8 mouse cellular contexts compared by ENCODE assay signal in the genomic region with DNA sequence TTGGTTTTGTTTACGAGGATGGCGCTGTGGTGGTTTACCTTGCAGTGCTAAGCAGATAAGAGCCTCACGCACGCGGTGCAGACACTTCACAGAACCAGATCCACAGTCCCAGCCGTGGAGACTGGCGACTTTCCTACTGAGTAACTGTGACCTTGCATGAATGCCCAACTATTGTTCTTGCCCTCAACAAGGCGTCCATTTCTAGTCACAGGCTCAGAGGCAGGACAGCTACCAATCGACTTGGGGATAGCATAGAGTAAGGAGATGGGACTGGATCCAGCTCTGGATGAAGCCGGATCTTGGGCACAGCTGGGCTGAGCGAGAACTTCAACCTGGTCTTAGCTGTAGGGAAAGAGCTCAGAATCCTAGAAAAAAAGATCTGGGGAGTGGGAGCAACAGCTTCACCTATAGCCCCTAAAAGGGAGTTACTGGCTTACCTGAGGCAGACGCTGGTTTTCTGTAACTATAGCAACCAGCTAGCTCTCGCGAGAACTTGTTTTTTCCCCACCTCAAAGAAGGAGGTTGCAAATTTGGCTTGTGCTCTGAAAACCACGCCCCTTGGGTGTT. TPM values are rescaled to one million over a fixed set of nuclear protein-coding genes. Genes with fewer than 3 reads are reported as not detected.
DNase-seq lines count a peak whose midpoint lies in the region; ATAC-seq and TF ChIP-seq lines count a peak whose summit lies in the region.

A gene (minus strand): TSS at position 462 of the 567 bp plus-strand sequence.

- H3K4me2 ChIP-seq in embryonic facial prominence, embryonic 14.5 days (ENCODE audit: low read depth, low read length), result peak within 1 kb of the TSS; percentile 71
- H3K4me2 ChIP-seq in heart, embryonic 12.5 days, result peak within 1 kb of the TSS; percentile 81
- peak within 1 kb of the TSS; percentile 79 for H3K4me2 ChIP-seq in kidney, embryonic 16.5 days (replicated peaks; ENCODE audit: low read depth, low read length)
- peak within 1 kb of the TSS; percentile 91 for H3K4me2 ChIP-seq in liver, embryonic 12.5 days
- peak within 1 kb of the TSS; percentile 65 for H3K4me2 ChIP-seq in stomach, postnatal 0 days (replicated peaks; ENCODE audit: low read depth)

- H3K27ac ChIP-seq in embryonic facial prominence, embryonic 14.5 days (replicated peaks; ENCODE audit: low read depth, low read length), result peak within 1 kb of the TSS; percentile 11; the same call in 1 of the 2 replicates
- H3K27ac ChIP-seq in heart, embryonic 12.5 days (ENCODE audit: poor library complexity, severe bottlenecking), result no peak within 1 kb of the TSS
- no peak within 1 kb of the TSS for H3K27ac ChIP-seq in kidney, embryonic 16.5 days (ENCODE audit: low read length)
- peak within 1 kb of the TSS; percentile 53; the same call in 1 of the 2 replicates for H3K27ac ChIP-seq in liver, embryonic 12.5 days
- H3K27ac ChIP-seq in stomach, postnatal 0 days (replicated peaks), result no peak within 1 kb of the TSS

- 2% methylated on average over 15 of the region's 15 CpGs for WGBS in embryonic facial prominence, embryonic 14.5 days
- 3% methylated on average over 15 of the region's 15 CpGs for WGBS in heart, embryonic 12.5 days
- WGBS in kidney, embryonic 16.5 days, result 1% methylated on average over 15 of the region's 15 CpGs
- 5% methylated on average over 15 of the region's 15 CpGs for WGBS in liver, embryonic 12.5 days (ENCODE audit: insufficient replicate concordance)
- WGBS in stomach, postnatal 0 days, result 2% methylated on average over 15 of the region's 15 CpGs

- H3K27me3 ChIP-seq in embryonic facial prominence, embryonic 14.5 days (replicated peaks; ENCODE audit: control insufficient read depth, insufficient read depth, low read length), result no peaks in the 10 kb centered on the region
- no peaks in the 10 kb centered on the region for H3K27me3 ChIP-seq in heart, embryonic 12.5 days (replicated peaks)
- H3K27me3 ChIP-seq in kidney, embryonic 16.5 days (ENCODE audit: insufficient read depth, low read length), result no peaks in the 10 kb centered on the region
- H3K27me3 ChIP-seq in liver, embryonic 12.5 days (replicated peaks), result 0 out of 2 replicates have a peak, but pooled peaks cover 3% of the 10 kb centered on the region
- no peaks in the 10 kb centered on the region for H3K27me3 ChIP-seq in stomach, postnatal 0 days (ENCODE audit: control insufficient read depth, insufficient read depth, low read length)

- no peaks in the 10 kb centered on the region for H3K9me3 ChIP-seq in embryonic facial prominence, embryonic 14.5 days (ENCODE audit: control insufficient read depth, low read length)
- no peaks in the 10 kb centered on the region for H3K9me3 ChIP-seq in heart, embryonic 12.5 days (replicated peaks)
- no peaks in the 10 kb centered on the region for H3K9me3 ChIP-seq in kidney, embryonic 16.5 days (ENCODE audit: low read length)
- H3K9me3 ChIP-seq in liver, embryonic 12.5 days (replicated peaks), result no peaks in the 10 kb centered on the region
- no peaks in the 10 kb centered on the region for H3K9me3 ChIP-seq in stomach, postnatal 0 days (ENCODE audit: control insufficient read depth, low read length)

- peak; percentile 81 for ATAC-seq in embryonic facial prominence, embryonic 14.5 days (ENCODE audit: low read depth)
- peak; percentile 87 for ATAC-seq in heart, embryonic 12.5 days (ENCODE audit: insufficient number of reproducible peaks, low FRiP score)
- ATAC-seq in kidney, embryonic 16.5 days (ENCODE audit: low FRiP score, low TSS enrichment), result peak; percentile 85
- ATAC-seq in liver, embryonic 12.5 days, result peak; percentile 79
- ATAC-seq in stomach, postnatal 0 days (ENCODE audit: low FRiP score, low TSS enrichment), result peak; percentile 53

- H3K9ac ChIP-seq in embryonic facial prominence, embryonic 14.5 days (ENCODE audit: low read depth, low read length), result peak within 1 kb of the TSS; percentile 53
- H3K9ac ChIP-seq in heart, embryonic 12.5 days, result peak within 1 kb of the TSS; percentile 40
- H3K9ac ChIP-seq in kidney, embryonic 16.5 days (replicated peaks; ENCODE audit: low read length), result peak within 1 kb of the TSS; percentile 62
- peak within 1 kb of the TSS; percentile 58 for H3K9ac ChIP-seq in liver, embryonic 12.5 days
- peak within 1 kb of the TSS; percentile 53 for H3K9ac ChIP-seq in stomach, postnatal 0 days (ENCODE audit: low read length)

- H3K4me1 ChIP-seq in embryonic facial prominence, embryonic 14.5 days (ENCODE audit: control insufficient read depth, insufficient read depth, low read length), result no peaks in the 10 kb centered on the region
- peaks cover 5% of the 10 kb centered on the region; the same call in 1 of the 2 replicates for H3K4me1 ChIP-seq in heart, embryonic 12.5 days (replicated peaks)
- peaks cover 6% of the 10 kb centered on the region; the same call in 1 of the 2 replicates for H3K4me1 ChIP-seq in kidney, embryonic 16.5 days (ENCODE audit: insufficient read depth, low read length)
- H3K4me1 ChIP-seq in liver, embryonic 12.5 days, result peaks cover 18% of the 10 kb centered on the region
- H3K4me1 ChIP-seq in stomach, postnatal 0 days (replicated peaks; ENCODE audit: control insufficient read depth, insufficient read depth), result no peaks in the 10 kb centered on the region

- no peak for TF ChIP-seq CTCF in stomach, postnatal 0 days (IDR thresholded peaks at IDR 0.05; ENCODE audit: low read depth)

- intact Hi-C loops in heart, postnatal 25 days (cut with DNase I), result no loop called here

- DNase-seq in heart, adult 11 months, result peak; percentile 86
- no peak for DNase-seq in heart, postnatal 25 days (ENCODE audit: low spot score)
- peak; percentile 90 for DNase-seq in embryonic facial prominence, embryonic 14.5 days (ENCODE audit: low spot score)
- DNase-seq in neural tube, embryonic 10.5 days (ENCODE audit: extremely low spot score, low spot score), result peak; percentile 52
- peak; percentile 69 for DNase-seq in stomach, postnatal 0 days (ENCODE audit: low spot score)

- H3K36me3 ChIP-seq in embryonic facial prominence, embryonic 14.5 days (ENCODE audit: control insufficient read depth, insufficient read depth, low read length), result peaks cover 12% of the 10 kb centered on the region
- H3K36me3 ChIP-seq in heart, embryonic 12.5 days, result peaks cover 15% of the 10 kb centered on the region
- H3K36me3 ChIP-seq in kidney, embryonic 16.5 days (ENCODE audit: insufficient read depth, low read length), result peaks cover 7% of the 10 kb centered on the region; the same call in 1 of the 2 replicates
- H3K36me3 ChIP-seq in liver, embryonic 12.5 days, result peaks cover 22% of the 10 kb centered on the region
- H3K36me3 ChIP-seq in stomach, postnatal 0 days (ENCODE audit: control insufficient read depth, insufficient read depth, low read length), result peaks cover 6% of the 10 kb centered on the region

- TF ChIP-seq EP300 in stomach, postnatal 0 days (optimal IDR thresholded peaks at IDR 0.05), result no peak

- H3K4me3 ChIP-seq in embryonic facial prominence, embryonic 14.5 days (ENCODE audit: low read depth, low read length), result peak within 1 kb of the TSS; percentile 39
- peak within 1 kb of the TSS; percentile 46 for H3K4me3 ChIP-seq in heart, embryonic 12.5 days
- peak within 1 kb of the TSS; percentile 49 for H3K4me3 ChIP-seq in kidney, embryonic 16.5 days (ENCODE audit: low read length)
- peak within 1 kb of the TSS; percentile 53 for H3K4me3 ChIP-seq in liver, embryonic 12.5 days
- peak within 1 kb of the TSS; percentile 41 for H3K4me3 ChIP-seq in stomach, postnatal 0 days (ENCODE audit: low read depth, low read length)

RNA-seq across cellular contexts. Expression of the gene that starts here (rescaled TPM):
- not detected for total RNA-seq in heart, postnatal 25 days (2021)
- polyA plus RNA-seq in embryonic facial prominence, embryonic 14.5 days (2014; fragmentation: Nextera tagmentation; extraction: Ambion mirVana), result 0.77 and 3.2 TPM in 2 replicates
- polyA plus RNA-seq in heart, embryonic 12.5 days (2016; fragmentation: Nextera tagmentation; extraction: Ambion mirVana), result not detected in 2 replicates
- 1.0 and 1.2 TPM in 2 replicates for polyA plus RNA-seq in kidney, embryonic 16.5 days (2015; fragmentation: Nextera tagmentation; extraction: Ambion mirVana)
- polyA plus RNA-seq in liver, embryonic 12.5 days (2016; fragmentation: Nextera tagmentation; extraction: Ambion mirVana), result 0.19 and 0.25 TPM in 2 replicates
- 0.16 and 0.25 TPM in 2 replicates for polyA plus RNA-seq in stomach, postnatal 0 days (2015; fragmentation: Nextera tagmentation; extraction: Ambion mirVana)

Comparison
In these comparisons a context has a peak if more than half of its experiments do, and no peak if none do; other contexts are left out.
1. Peak in ATAC-seq, H3K4me3 ChIP-seq, H3K9ac ChIP-seq and H3K4me2 ChIP-seq in heart, embryonic 12.5 days; RNA of the gene not detected or under 1 TPM.
2. Peak in ATAC-seq, H3K4me3 ChIP-seq, H3K27ac ChIP-seq, H3K9ac ChIP-seq and H3K4me2 ChIP-seq in liver, embryonic 12.5 days; RNA of the gene not detected or under 1 TPM.
3. Peak in DNase-seq, ATAC-seq, H3K4me3 ChIP-seq, H3K9ac ChIP-seq and H3K4me2 ChIP-seq in stomach, postnatal 0 days; RNA of the gene not detected or under 1 TPM.